Mouse (Mus musculus): ENCODE results near the gene E130114P18Rik. TPM values are rescaled to one million over a fixed set of nuclear protein-coding genes. Genes with fewer than 3 reads are reported as not detected.

Gene E130114P18Rik
- polyA plus RNA-seq, 1 experiment from 2014 or later: 0.72 TPM

- ATAC-seq (replicated peaks; ENCODE audit: insufficient number of reproducible peaks, low FRiP score, low TSS enrichment): peak; percentile 94
- WGBS (ENCODE audit: insufficient replicate concordance): 1% methylated on average over 25 of the region's 25 CpGs
- Histone ChIP-seq H3K9me3 (replicated peaks; ENCODE audit: control insufficient read depth, low read length) (no peaks in the 10 kb centered on the region), H3K9ac (ENCODE audit: low read depth, low read length) (peak overlapping the region; percentile 67), H3K27ac (ENCODE audit: low read depth, low read length) (peak overlapping the region; percentile 91), H3K4me1 (ENCODE audit: control insufficient read depth, insufficient read depth, low read length) (peaks cover 16% of the 10 kb centered on the region), H3K4me3 (ENCODE audit: low read depth, low read length) (peak overlapping the region; percentile 53), H3K36me3 (ENCODE audit: control insufficient read depth, insufficient read depth, low read length) (no peaks in the 10 kb centered on the region), H3K27me3 (ENCODE audit: control insufficient read depth, insufficient read depth, low read length) (no peaks in the 10 kb centered on the region), H3K4me2 (peak overlapping the region; percentile 71)
These were observed 5.8 kb downstream of the E130114P18Rik start for GRCm38 (mm10) chr4:97772084-97772484.

DNA sequence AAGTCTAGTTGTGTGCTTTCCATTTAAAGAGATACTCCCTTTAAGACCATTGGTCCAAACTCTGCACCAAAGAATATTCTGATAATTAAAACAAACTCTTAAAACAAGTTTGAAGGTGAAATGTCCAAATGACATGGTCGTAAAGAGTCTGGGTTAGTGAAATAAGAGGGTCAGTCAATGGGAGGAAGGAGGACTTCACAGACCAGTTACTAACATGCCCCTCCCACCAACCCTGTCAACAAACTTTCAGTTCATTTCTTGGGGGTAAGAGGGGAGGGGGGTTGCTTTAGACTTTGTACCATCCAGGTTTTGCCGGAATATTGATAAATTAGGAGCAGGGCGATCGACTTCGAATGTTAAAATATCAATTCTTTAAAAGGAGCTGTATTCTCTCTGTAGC lies 6.5 kb downstream of the E130114P18Rik start:
- H3K36me3 ChIP-seq (ENCODE audit: control insufficient read depth, insufficient read depth, low read length): no peaks in the 10 kb centered on the region
- H3K4me1 ChIP-seq (ENCODE audit: control insufficient read depth, insufficient read depth, low read length): peaks cover 16% of the 10 kb centered on the region
- peak overlapping the region; percentile 67 for H3K9ac ChIP-seq (ENCODE audit: low read depth, low read length)
- H3K27ac ChIP-seq (ENCODE audit: low read depth, low read length): peak overlapping the region; percentile 91
- WGBS (ENCODE audit: insufficient replicate concordance): 5% methylated on average over 5 of the region's 5 CpGs
- ATAC-seq (replicated peaks; ENCODE audit: insufficient number of reproducible peaks, low FRiP score, low TSS enrichment): no peak
- H3K27me3 ChIP-seq (ENCODE audit: control insufficient read depth, insufficient read depth, low read length): no peaks in the 10 kb centered on the region
- H3K9me3 ChIP-seq (replicated peaks; ENCODE audit: control insufficient read depth, low read length): no peaks in the 10 kb centered on the region
- H3K4me3 ChIP-seq (ENCODE audit: low read depth, low read length): peak overlapping the region; percentile 53
- peak overlapping the region; percentile 71 for H3K4me2 ChIP-seq

DNA sequence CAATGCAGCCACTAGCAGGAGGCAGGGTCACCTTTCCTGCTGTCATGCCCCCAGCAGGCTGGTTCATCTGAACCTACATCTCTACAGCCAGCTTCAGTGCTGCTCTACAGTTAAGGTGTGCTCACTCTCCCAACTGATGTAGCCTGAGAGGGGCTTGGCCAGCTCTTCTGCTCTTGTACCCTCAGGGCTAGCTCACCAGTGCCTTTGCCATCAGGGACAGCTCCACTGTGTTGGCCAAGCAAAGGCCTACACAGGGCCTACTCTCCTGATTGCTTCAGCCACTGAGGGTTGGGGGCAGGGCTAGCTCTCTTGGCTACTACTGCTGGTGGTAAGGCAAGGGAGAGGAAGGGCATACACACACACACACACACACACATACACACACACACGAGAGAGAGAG lies 8.0 kb downstream of the E130114P18Rik start:
- Histone ChIP-seq H3K4me1 (ENCODE audit: control insufficient read depth, insufficient read depth, low read length) (peaks cover 11% of the 10 kb centered on the region), H3K36me3 (ENCODE audit: control insufficient read depth, insufficient read depth, low read length) (no peaks in the 10 kb centered on the region), H3K4me2 (no peak overlapping the region), H3K9ac (ENCODE audit: low read depth, low read length) (no peak overlapping the region), H3K9me3 (replicated peaks; ENCODE audit: control insufficient read depth, low read length) (no peaks in the 10 kb centered on the region), H3K4me3 (ENCODE audit: low read depth, low read length) (no peak overlapping the region), H3K27ac (ENCODE audit: low read depth, low read length) (no peak overlapping the region), H3K27me3 (ENCODE audit: control insufficient read depth, insufficient read depth, low read length) (no peaks in the 10 kb centered on the region)
- no peak for ATAC-seq (replicated peaks; ENCODE audit: insufficient number of reproducible peaks, low FRiP score, low TSS enrichment)
- WGBS (ENCODE audit: insufficient replicate concordance): no CpG with 5 or more reads among the region's 1 CpGs

- H3K4me1 ChIP-seq (ENCODE audit: control insufficient read depth, insufficient read depth, low read length): 0 out of 2 replicates have a peak, but pooled peaks cover 3% of the 10 kb centered on the region
- WGBS (ENCODE audit: insufficient replicate concordance): 86% methylated on average over 5 of the region's 5 CpGs
- no peak for ATAC-seq (replicated peaks; ENCODE audit: insufficient number of reproducible peaks, low FRiP score, low TSS enrichment)
- no peak overlapping the region for H3K27ac ChIP-seq (ENCODE audit: low read depth, low read length)
- H3K36me3 ChIP-seq (ENCODE audit: control insufficient read depth, insufficient read depth, low read length): no peaks in the 10 kb centered on the region
- no peak overlapping the region for H3K4me3 ChIP-seq (ENCODE audit: low read depth, low read length)
- no peaks in the 10 kb centered on the region for H3K9me3 ChIP-seq (replicated peaks; ENCODE audit: control insufficient read depth, low read length)
- no peak overlapping the region for H3K4me2 ChIP-seq
- H3K27me3 ChIP-seq (ENCODE audit: control insufficient read depth, insufficient read depth, low read length): no peaks in the 10 kb centered on the region
- no peak overlapping the region for H3K9ac ChIP-seq (ENCODE audit: low read depth, low read length)
These were observed 10.4 kb downstream of the E130114P18Rik start for GRCm38 (mm10) chr4:97767516-97767915.

DNA sequence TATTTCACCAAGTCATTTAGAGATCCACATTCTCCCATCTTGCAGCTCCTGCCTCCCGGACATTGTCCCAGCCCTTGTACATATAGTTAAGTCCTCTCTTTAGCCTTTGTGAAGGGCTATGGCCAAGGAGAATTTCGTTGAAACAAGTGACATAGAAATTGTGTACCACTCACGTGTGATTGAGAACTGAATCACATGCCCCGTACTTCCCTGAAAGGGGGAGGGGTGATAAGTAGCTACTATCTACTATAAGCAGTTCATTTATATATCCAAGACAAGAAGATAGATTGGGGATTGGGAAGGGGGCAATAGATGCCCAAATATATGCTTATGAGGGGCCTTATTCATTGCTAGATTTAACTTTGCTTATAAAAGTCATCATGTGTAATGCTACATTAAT lies 10.9 kb downstream of the E130114P18Rik start:
- no peaks in the 10 kb centered on the region for H3K36me3 ChIP-seq (ENCODE audit: control insufficient read depth, insufficient read depth, low read length)
- 64% methylated on average over 4 of the region's 4 CpGs for WGBS (ENCODE audit: insufficient replicate concordance)
- 0 out of 2 replicates have a peak, but pooled peaks cover 3% of the 10 kb centered on the region for H3K4me1 ChIP-seq (ENCODE audit: control insufficient read depth, insufficient read depth, low read length)
- H3K9ac ChIP-seq (ENCODE audit: low read depth, low read length): no peak overlapping the region
- ATAC-seq (replicated peaks; ENCODE audit: insufficient number of reproducible peaks, low FRiP score, low TSS enrichment): no peak
- H3K4me2 ChIP-seq: no peak overlapping the region
- H3K9me3 ChIP-seq (replicated peaks; ENCODE audit: control insufficient read depth, low read length): no peaks in the 10 kb centered on the region
- no peaks in the 10 kb centered on the region for H3K27me3 ChIP-seq (ENCODE audit: control insufficient read depth, insufficient read depth, low read length)
- no peak overlapping the region for H3K4me3 ChIP-seq (ENCODE audit: low read depth, low read length)
- no peak overlapping the region for H3K27ac ChIP-seq (ENCODE audit: low read depth, low read length)

GRCm38 (mm10) chr4:97766100-97766499 lies 11.8 kb downstream of the E130114P18Rik start:
- Histone ChIP-seq H3K4me1 (ENCODE audit: control insufficient read depth, insufficient read depth, low read length) (0 out of 2 replicates have a peak, but pooled peaks cover 3% of the 10 kb centered on the region), H3K27me3 (ENCODE audit: control insufficient read depth, insufficient read depth, low read length) (no peaks in the 10 kb centered on the region), H3K9me3 (replicated peaks; ENCODE audit: control insufficient read depth, low read length) (no peaks in the 10 kb centered on the region), H3K36me3 (ENCODE audit: control insufficient read depth, insufficient read depth, low read length) (no peaks in the 10 kb centered on the region), H3K4me2 (no peak overlapping the region), H3K9ac (ENCODE audit: low read depth, low read length) (no peak overlapping the region), H3K27ac (ENCODE audit: low read depth, low read length) (no peak overlapping the region), H3K4me3 (ENCODE audit: low read depth, low read length) (no peak overlapping the region)
- no peak for ATAC-seq (replicated peaks; ENCODE audit: insufficient number of reproducible peaks, low FRiP score, low TSS enrichment)
- 85% methylated on average over 3 of the region's 3 CpGs for WGBS (ENCODE audit: insufficient replicate concordance)

GRCm38 (mm10) chr4:97765341-97766020 lies 12.4 kb downstream of the E130114P18Rik start:
- no peak for ATAC-seq (replicated peaks; ENCODE audit: insufficient number of reproducible peaks, low FRiP score, low TSS enrichment)
- Histone ChIP-seq H3K4me2 (no peak overlapping the region), H3K4me1 (ENCODE audit: control insufficient read depth, insufficient read depth, low read length) (0 out of 2 replicates have a peak, but pooled peaks cover 3% of the 10 kb centered on the region), H3K27ac (ENCODE audit: low read depth, low read length) (no peak overlapping the region), H3K36me3 (ENCODE audit: control insufficient read depth, insufficient read depth, low read length) (no peaks in the 10 kb centered on the region), H3K9ac (ENCODE audit: low read depth, low read length) (no peak overlapping the region), H3K4me3 (ENCODE audit: low read depth, low read length) (no peak overlapping the region), H3K27me3 (ENCODE audit: control insufficient read depth, insufficient read depth, low read length) (no peaks in the 10 kb centered on the region), H3K9me3 (replicated peaks; ENCODE audit: control insufficient read depth, low read length) (no peaks in the 10 kb centered on the region)
- 65% methylated on average over 4 of the region's 4 CpGs for WGBS (ENCODE audit: insufficient replicate concordance)

GRCm38 (mm10) chr4:97764616-97765015 lies 13.3 kb downstream of the E130114P18Rik start:
- no peaks in the 10 kb centered on the region for H3K27me3 ChIP-seq (ENCODE audit: control insufficient read depth, insufficient read depth, low read length)
- no peaks in the 10 kb centered on the region for H3K36me3 ChIP-seq (ENCODE audit: control insufficient read depth, insufficient read depth, low read length)
- WGBS (ENCODE audit: insufficient replicate concordance): 20% methylated on average over 4 of the region's 4 CpGs
- no peak for ATAC-seq (replicated peaks; ENCODE audit: insufficient number of reproducible peaks, low FRiP score, low TSS enrichment)
- 0 out of 2 replicates have a peak, but pooled peaks cover 3% of the 10 kb centered on the region for H3K4me1 ChIP-seq (ENCODE audit: control insufficient read depth, insufficient read depth, low read length)
- H3K9me3 ChIP-seq (replicated peaks; ENCODE audit: control insufficient read depth, low read length): no peaks in the 10 kb centered on the region
- no peak overlapping the region for H3K27ac ChIP-seq (ENCODE audit: low read depth, low read length)
- no peak overlapping the region for H3K9ac ChIP-seq (ENCODE audit: low read depth, low read length)
- no peak overlapping the region for H3K4me3 ChIP-seq (ENCODE audit: low read depth, low read length)
- no peak overlapping the region for H3K4me2 ChIP-seq

DNA sequence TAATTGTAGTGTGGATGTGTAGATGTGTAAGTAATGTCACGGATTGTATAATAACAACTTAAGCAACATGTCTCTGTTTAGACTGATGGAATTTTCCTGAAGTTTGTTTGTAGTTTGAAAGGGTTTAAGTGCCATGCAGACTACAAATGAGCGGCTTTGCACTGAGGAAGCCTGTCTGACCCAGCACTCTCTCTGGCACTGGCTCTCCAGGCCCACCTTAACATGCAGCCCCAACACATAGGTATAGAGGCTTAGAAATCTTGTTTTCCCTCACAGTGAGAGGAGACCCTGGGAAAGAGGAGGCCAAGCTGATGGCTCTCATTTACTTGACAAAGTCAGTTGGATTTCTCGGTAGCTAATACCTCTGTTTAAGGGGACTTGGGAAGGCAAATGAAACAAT lies 19.2 kb downstream of the E130114P18Rik start:
- H3K36me3 ChIP-seq (ENCODE audit: control insufficient read depth, insufficient read depth, low read length): no peaks in the 10 kb centered on the region
- H3K4me2 ChIP-seq: peak overlapping the region; percentile 77
- no peaks in the 10 kb centered on the region for H3K9me3 ChIP-seq (replicated peaks; ENCODE audit: control insufficient read depth, low read length)
- ATAC-seq (replicated peaks; ENCODE audit: insufficient number of reproducible peaks, low FRiP score, low TSS enrichment): no peak
- no peaks in the 10 kb centered on the region; the same call in 1 of the 2 replicates for H3K27me3 ChIP-seq (ENCODE audit: control insufficient read depth, insufficient read depth, low read length)
- H3K27ac ChIP-seq (ENCODE audit: low read depth, low read length): no peak overlapping the region
- H3K4me3 ChIP-seq (ENCODE audit: low read depth, low read length): peak overlapping the region; percentile 60; the same call in 1 of the 2 replicates
- H3K9ac ChIP-seq (ENCODE audit: low read depth, low read length): peak overlapping the region; percentile 82; the same call in 1 of the 2 replicates
- H3K4me1 ChIP-seq (ENCODE audit: control insufficient read depth, insufficient read depth, low read length): peaks cover 10% of the 10 kb centered on the region
- WGBS (ENCODE audit: insufficient replicate concordance): 48% methylated on average over 3 of the region's 3 CpGs

Measured in heart, embryonic 11.5 days (tissue).